Mouse (Mus musculus) kidney, postnatal 10 days (tissue): ENCODE data around the gene Aldh9a1.
A peak's percentile ranks its signal among the peaks of the same experiment; 100 is the strongest.

Experiments
- DNase-seq: peaks from one replicate; pipeline ENCODE4 v3.0.0; 2021; ENCODE audit warnings: mixed read lengths

Gene Aldh9a1

DNA sequence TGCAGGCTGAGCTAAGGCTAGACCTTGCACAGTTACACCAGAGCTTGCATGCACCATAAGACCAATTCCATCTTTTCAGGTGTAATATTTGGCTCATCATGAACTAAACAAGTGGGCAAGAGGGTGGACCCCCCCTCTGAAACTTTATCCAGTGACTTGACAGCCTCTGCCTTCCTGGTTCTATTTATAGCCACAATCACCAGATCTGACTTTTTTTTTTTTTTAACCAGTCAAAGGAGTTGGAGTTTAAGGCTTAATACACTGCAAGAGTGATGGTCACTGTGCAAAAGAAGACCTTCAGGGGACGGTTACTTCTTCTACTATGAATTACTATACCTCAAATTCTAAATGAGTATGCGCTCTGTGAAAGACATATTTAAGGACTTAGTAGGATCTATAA lies 35.4 kb downstream of the Aldh9a1 start:
- DNase-seq = no peak

DNA sequence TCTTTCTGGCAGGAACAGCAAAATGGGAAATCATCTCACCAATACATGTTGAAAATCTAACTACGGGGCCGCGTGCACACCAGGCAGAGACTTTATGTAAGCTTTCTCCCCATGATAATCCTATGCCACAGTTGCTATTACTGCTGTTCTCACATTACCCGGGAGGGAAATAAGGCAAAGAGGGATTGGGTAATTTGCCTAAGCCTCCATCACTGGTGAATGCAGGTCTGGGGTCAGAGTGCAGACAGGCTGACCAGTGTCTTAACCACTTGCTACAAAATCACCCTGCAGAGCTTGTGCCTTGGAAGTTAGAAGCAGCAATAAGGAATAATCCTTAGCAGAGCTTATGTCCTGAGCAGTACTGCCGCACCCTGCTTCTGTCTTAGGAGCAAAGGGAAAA lies 35.8 kb downstream of the Aldh9a1 start:
- DNase-seq = no peak

DNA sequence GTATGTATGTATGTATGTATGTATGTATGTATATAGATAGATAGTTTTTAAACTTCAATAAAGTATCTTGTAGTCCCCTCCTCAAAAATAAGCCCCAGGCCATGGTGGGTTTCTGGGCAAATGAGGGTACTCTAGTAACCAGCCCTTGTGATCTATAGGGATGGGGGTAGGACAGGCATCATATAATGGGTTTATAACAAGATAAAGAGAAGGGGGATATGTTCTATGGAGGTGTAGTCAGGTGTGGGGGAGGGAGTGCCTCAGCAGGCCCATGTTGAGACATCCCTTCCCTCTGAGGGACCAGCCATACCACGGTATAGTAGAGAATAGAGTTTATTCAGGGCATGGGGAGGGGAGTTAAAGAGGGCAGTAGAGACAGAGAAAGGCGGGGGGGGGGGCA lies 36.7 kb downstream of the Aldh9a1 start:
- DNase-seq = no peak

DNA sequence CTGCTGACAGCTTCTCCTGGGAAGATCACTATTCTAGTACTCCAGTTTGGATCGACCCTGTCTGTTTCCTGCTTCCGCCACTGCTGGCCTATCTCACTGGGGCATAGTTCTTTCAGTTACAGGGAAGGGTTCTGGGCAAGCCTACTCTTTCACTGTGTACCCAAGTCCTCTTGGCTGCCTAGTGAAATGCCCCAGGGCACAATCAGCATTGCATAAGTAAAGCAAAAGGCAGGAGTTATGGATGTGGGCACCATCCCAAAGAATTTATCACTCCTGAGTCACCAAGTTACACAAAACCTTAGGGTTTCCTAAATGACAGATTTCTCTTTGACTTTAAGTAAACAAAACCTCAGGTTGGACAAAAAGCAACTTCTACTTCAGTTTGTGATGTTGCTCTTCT lies 37.5 kb downstream of the Aldh9a1 start:
- DNase-seq = no peak

DNA sequence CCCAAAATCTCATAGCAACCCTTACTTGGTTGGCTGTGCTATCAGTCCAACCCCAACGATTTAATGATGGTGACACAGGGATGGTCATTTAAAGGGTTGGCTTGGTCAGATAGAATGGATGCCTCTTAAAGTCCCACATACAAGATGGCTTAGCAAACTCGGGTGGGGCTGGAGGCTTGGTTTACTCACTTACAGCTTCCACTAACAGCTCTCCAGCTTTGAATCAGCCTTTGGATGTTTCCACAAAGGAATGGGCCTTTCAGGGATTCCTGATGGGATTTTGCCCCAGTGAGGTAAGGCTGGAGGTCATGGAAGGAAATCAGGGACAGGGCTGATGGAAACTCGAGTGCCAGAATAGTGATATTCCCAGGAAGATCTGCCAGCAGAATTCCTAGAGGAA lies 38.0 kb downstream of the Aldh9a1 start:
- DNase-seq = no peak

- DNase-seq = no peak
Measured at GRCm38 (mm10) chr1:167388571-167388970, 38.8 kb downstream of the Aldh9a1 start.

- DNase-seq = no peak
Measured at GRCm38 (mm10) chr1:167389584-167389983, 39.8 kb downstream of the Aldh9a1 start.

GRCm38 (mm10) chr1:167390381-167390780 lies 40.6 kb downstream of the Aldh9a1 start:
- no peak for DNase-seq

DNA sequence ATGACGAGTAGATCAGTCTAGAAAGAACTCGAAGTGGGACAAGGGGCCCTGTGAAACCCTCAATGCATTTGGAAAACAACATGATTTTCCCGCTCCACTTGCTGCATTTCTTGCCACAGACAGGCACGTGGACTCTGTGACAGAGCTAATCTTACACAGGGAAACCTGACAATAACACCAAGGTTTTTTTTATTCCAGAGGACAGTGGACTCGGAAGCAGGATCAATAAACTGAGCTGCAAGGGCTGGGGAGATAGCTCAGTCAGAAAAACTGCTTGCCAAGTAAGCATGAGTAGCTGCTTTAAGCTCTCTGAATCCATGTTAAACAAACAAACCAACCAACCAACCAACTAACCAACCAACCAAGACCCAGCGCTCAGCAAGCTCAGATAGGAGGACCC lies 41.5 kb downstream of the Aldh9a1 start:
- DNase-seq = no peak

GRCm38 (mm10) chr1:167392031-167392640 lies 42.3 kb downstream of the Aldh9a1 start:
- DNase-seq = no peak

GRCm38 (mm10) chr1:167392687-167393086 lies 42.9 kb downstream of the Aldh9a1 start:
- no peak for DNase-seq

DNA sequence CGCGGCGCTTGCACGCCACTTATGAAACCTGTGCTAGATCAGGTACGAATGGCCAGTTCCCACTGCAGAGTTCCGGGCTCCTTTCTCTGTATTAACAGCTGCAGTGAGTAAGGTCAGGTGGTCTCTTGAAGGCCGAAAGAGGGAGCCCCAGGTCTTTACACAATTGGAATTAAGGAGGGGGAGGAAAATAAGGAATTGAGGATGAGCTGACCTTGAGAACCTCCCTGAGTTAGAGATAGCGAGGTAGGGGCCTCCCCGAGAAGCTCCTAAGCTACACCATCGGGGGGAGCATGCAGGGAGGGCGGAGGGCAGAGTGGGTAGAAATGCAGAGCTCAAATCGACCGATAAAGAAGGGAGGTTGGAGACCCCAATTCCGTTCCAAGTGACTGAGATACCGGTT lies 43.5 kb downstream of the Aldh9a1 start:
- no peak for DNase-seq

GRCm38 (mm10) chr1:167393683-167394492 lies 44.1 kb downstream of the Aldh9a1 start, which contains the start of gene Mgst3:
Gene Mgst3 (minus strand): TSS chr1:167393841.
- peak; percentile 97 for DNase-seq

GRCm38 (mm10) chr1:167405237-167405636 lies 55.4 kb downstream of the Aldh9a1 start:
- DNase-seq = no peak

DNA sequence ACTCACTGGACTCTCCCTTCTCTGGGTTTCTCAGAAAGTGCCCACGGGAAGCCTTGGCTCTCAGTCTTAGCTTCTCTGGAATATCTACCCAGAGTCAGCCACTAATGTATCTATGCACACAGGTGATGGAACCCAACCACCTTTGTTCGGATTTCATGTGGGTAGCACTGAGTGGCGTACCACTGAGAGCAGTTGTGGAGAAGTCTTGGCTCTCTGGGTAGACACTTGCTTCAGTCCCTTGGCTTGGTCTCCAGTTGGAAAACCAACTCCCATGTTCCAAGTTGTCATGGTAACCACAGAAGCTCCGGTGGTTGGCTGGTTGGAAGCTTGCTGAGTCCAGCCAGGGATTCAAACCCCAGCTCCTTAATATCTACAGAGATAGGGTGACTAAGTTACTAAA lies 59.8 kb downstream of the Aldh9a1 start:
- no peak for DNase-seq

DNA sequence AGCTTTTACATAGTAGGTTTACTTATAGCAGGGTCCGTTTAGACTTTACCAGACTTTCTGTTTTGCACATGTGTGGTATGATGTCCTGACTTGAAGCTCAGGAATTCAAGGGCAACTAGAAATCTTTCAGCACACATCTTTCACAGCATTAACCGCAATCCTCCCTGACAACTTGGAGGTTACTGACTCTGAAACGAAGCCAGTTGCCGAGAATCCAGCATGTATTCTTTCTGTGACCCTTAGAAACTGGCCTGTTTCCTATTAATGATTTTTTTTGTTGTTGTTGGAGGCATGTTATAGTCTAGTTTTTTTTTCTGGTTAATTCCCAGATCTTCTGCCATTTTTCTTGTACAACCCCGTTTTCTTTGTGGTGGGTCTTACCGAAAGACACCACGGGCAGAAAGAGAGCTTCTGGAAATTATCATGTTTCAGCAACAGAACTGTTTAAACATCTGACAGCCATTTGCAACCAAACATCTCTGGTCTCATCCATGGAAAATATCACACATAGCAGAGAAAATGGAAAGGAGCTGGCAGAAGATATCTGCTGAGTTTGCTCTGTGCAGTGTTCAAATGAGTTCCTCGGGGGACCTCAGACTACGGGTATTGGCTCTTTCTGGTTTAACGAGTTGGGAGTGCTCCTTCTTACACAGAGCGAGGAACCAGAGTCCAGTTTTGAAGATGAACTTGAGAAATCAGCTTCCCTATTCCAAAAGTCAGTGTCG lies 62.4 kb downstream of the Aldh9a1 start:
- no peak for DNase-seq

DNA sequence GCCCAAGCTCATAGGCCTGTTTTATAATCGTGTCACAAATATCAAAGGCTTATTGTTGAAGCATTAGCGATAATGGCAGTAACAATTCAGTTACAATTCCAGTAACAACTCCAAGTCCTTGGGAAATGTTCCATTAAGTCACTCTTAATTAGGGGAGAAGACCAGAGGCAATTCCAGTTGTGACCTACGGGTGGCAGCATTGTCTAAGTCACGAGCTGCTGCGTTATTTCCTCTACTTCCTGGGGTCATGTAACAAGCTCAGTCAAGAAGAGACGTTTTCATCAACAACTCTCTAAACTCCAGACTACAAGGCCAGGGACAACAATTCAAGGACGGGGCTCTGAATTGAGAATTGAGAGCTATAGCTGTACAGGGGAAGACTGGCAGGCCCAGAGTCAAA lies 65.1 kb downstream of the Aldh9a1 start:
- DNase-seq = peak; percentile 84
